Mouse (Mus musculus): ENCODE results near the gene Cebpzos.

Gene Cebpzos

DNA sequence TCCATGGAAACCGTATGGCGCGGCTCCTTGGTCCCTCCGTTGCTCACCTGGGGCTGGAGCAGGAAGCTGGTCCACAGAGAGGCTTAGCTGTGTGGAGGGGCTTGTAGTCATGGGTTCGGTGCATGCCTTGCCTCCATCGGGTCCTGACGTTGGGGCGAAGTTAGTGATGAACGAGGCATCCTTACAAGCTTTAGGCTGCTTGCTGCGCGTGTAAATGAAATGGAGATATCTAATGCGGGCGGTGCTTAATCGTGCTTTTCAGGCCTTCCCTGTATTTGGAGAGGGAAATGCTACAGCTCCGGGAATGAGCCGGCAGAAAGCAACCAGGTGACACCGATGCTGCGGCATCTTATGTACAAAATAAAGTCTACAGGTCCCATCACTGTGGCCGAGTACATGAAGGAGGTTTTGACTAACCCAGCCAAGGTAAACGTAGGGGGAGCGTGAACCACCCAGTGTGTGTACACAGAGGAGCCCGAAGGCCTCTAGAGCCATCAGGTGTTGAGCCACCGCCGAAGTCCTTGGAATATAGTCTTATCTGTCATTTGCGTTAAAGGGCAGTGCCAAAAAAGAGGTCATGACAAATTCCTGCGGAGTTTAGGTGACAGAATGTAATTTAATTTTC is 21.0 kb downstream of the Cebpzos start:
- DNase-seq (ENCODE audit: low read depth, low spot score), result no peak

DNA sequence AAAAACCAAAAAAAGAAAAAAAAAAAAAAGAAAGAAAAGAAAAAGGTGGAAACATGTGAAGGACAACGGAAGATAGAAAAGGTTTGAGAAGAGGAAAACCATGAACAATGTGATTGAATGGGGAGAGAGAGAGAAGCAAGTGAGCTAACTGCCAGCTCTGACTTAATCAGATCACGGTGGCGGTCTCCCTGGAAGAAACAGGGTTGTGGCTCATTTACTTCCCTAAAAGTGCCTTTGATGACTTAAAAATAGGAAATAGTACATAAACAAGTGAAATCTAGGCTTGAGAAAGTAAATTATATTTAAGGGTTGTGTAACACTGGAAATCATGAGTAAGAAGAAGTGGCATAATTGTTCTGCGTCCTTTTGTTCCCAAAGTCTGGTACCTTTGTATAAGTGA is 22.6 kb downstream of the Cebpzos start:
- no peak for DNase-seq (ENCODE audit: low read depth, low spot score)

DNA sequence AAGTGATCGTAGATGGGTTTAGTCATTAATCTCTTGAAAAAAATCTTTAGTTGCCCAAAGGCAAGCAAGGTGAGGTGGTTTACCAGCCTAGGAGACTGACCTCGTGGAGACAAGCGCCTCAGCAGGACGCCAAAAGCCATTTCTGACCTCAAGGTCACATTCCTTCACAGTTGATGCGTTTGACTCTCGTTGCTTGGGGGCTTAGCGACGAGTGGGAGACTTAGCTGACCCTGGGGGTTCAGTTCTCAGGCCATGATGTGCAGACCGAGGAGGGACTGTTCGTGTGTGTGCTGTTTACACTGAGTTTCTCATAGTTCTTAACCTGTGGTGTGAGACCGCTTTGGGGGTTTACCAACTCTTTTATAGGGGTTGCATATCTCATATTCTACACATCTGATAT is 26.3 kb downstream of the Cebpzos start:
- DNase-seq (ENCODE audit: low read depth, low spot score), result no peak

DNA sequence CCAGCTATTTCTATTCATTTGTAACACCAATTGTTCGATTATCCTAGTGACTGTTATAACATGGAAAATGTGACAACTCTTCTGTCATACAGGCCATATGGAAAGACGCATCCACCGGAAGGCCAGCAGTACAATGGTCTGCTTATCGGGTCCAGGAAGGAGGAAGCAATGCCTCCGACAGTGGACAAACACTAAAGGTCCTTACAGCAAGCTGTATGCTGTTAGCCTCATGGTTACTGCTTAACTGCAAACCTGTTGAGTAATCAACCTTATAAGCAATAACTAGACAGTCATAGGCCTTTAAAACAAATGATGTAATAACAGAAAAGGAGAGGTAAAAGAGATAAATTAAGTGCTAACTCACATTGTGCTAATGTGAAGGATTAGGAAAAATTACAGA is 34.9 kb downstream of the Cebpzos start:
- DNase-seq (ENCODE audit: low read depth, low spot score), result no peak

- no peak for DNase-seq (ENCODE audit: low read depth, low spot score)
Observed at GRCm38 (mm10) chr17:78952070-78952469, 35.8 kb downstream of the Cebpzos start.

DNA sequence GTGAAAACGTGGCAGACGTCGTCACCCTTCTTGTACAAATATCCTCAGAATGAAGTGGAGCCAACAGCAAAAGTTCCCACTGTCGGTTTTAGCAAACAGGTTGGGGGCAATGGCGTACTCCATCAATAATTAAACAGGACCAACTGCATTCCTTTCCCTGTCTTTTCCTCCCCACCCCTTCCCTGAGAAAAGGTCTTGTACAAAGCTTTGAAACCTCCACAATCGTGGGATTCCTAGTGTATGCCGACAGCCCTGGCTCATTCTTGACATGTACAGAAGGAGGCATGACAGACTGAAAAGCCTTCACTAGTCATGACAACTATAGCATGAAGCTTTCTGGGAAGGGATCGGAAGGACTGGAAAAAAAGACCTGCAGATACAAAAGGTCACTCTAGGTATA is 36.9 kb downstream of the Cebpzos start:
- no peak for DNase-seq (ENCODE audit: low read depth, low spot score)

- DNase-seq (ENCODE audit: low read depth, low spot score), result no peak
Observed at GRCm38 (mm10) chr17:78959473-78959872, 43.2 kb downstream of the Cebpzos start.

GRCm38 (mm10) chr17:78964387-78964786 is 48.1 kb downstream of the Cebpzos start:
- peak; percentile 17 for DNase-seq (ENCODE audit: low read depth, low spot score)

GRCm38 (mm10) chr17:78966092-78966883 is 50.0 kb downstream of the Cebpzos start:
- DNase-seq (ENCODE audit: low read depth, low spot score), result no peak

GRCm38 (mm10) chr17:78968500-78968899 is 52.2 kb downstream of the Cebpzos start:
- DNase-seq (ENCODE audit: low read depth, low spot score), result no peak

Measured in telencephalon, adult 2 months (tissue).